ENCODE assay signal across 9 mouse cellular contexts in the genomic region with DNA sequence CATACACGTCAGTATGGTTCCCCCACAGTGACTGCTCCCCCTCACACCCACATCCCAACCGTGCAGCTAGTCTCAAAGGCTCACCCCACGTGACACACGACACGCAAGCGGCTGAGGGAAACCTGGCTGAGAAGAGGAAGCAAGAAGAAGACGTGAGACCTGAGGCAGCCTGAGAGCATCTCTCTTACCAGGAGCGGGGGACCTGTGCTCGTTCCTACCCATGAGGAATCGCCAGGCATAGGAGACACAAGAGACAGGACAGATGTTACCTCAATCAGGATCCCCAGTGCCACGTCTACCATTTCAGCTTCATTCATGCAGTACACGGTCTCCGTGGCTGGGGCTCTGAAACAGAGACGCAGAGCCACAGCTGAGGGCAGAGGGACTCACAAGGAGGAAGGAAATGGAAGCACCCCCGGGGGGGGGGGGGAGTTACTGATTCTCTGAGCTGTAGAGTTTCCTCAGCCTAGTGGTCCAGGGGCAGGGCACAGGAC. TPM values are rescaled to one million over a fixed set of nuclear protein-coding genes. Genes with fewer than 3 reads are reported as not detected.
DNase-seq lines count a peak whose midpoint lies in the region; ATAC-seq lines count a peak whose summit lies in the region.
"Had no signal": no experiment of that assay in that cellular context is flagged by ENCODE, and none has a peak within 500 bp of the region (broad histone marks: within the 10 kb centered on the region; RNA-seq: fewer than 3 reads in every experiment).

No protein-coding gene starts in this region.

- no peaks in the 10 kb centered on the region for H3K9me3 ChIP-seq in midbrain, embryonic 10.5 days (replicated peaks)
- H3K9me3 ChIP-seq in midbrain, embryonic 15.5 days = no peaks in the 10 kb centered on the region
- H3K9me3 ChIP-seq in limb, embryonic 10.5 days (replicated peaks) = no peaks in the 10 kb centered on the region
- H3K9me3 ChIP-seq: embryonic facial prominence, embryonic 12.5 days; limb, embryonic 13.5 days had no signal

- peak; percentile 10 for DNase-seq in midbrain, embryonic 10.5 days (ENCODE audit: low spot score)
- peak; percentile 29 for DNase-seq in limb, embryonic 10.5 days (ENCODE audit: low spot score)
- DNase-seq in spleen, adult 12 weeks (ENCODE audit: low spot score) = peak; percentile 63
- no peak for DNase-seq in yolk sac, embryonic 10.5 days (ENCODE audit: low spot score)
- no peak for DNase-seq in frontal cortex, postnatal 25 days (ENCODE audit: low spot score in 2 of 2)

- WGBS in midbrain, embryonic 10.5 days = 89% methylated on average over 15 of the region's 15 CpGs
- 90% methylated on average over 15 of the region's 15 CpGs for WGBS in midbrain, embryonic 15.5 days
- 87% methylated on average over 15 of the region's 15 CpGs for WGBS in limb, embryonic 10.5 days

- H3K4me2 ChIP-seq in midbrain, embryonic 15.5 days = no peak overlapping the region
- H3K4me2 ChIP-seq: embryonic facial prominence, embryonic 12.5 days; limb, embryonic 13.5 days had no signal

- H3K27ac ChIP-seq in midbrain, embryonic 10.5 days (replicated peaks) = peak overlapping the region; percentile 2; the same call in 1 of the 2 replicates
- no peak overlapping the region for H3K27ac ChIP-seq in midbrain, embryonic 15.5 days
- H3K27ac ChIP-seq in limb, embryonic 10.5 days = 0 out of 2 replicates have a peak overlapping the region, but pooled peaks have one; percentile 19

- H3K27me3 ChIP-seq in midbrain, embryonic 10.5 days (ENCODE audit: low read depth, poor library complexity, severe bottlenecking) = no peaks in the 10 kb centered on the region
- no peaks in the 10 kb centered on the region for H3K27me3 ChIP-seq in midbrain, embryonic 15.5 days (replicated peaks)
- no peaks in the 10 kb centered on the region for H3K27me3 ChIP-seq in limb, embryonic 10.5 days (ENCODE audit: low read depth, poor library complexity, severe bottlenecking)
- H3K27me3 ChIP-seq: embryonic facial prominence, embryonic 12.5 days; limb, embryonic 13.5 days had no signal

- H3K9ac ChIP-seq in midbrain, embryonic 15.5 days = no peak overlapping the region
- H3K9ac ChIP-seq: embryonic facial prominence, embryonic 12.5 days had no signal

- peaks cover 36% of the 10 kb centered on the region for H3K36me3 ChIP-seq in midbrain, embryonic 10.5 days
- H3K36me3 ChIP-seq in midbrain, embryonic 15.5 days (replicated peaks) = 0 out of 2 replicates have a peak, but pooled peaks cover under 1% of the 10 kb centered on the region
- H3K36me3 ChIP-seq in limb, embryonic 10.5 days = peaks cover 38% of the 10 kb centered on the region

- peaks cover 36% of the 10 kb centered on the region for H3K4me1 ChIP-seq in midbrain, embryonic 10.5 days
- peaks cover 18% of the 10 kb centered on the region for H3K4me1 ChIP-seq in midbrain, embryonic 15.5 days
- peaks cover 27% of the 10 kb centered on the region for H3K4me1 ChIP-seq in limb, embryonic 10.5 days

- H3K4me3 ChIP-seq in midbrain, embryonic 10.5 days = no peak overlapping the region
- no peak overlapping the region for H3K4me3 ChIP-seq in midbrain, embryonic 15.5 days
- H3K4me3 ChIP-seq in limb, embryonic 10.5 days = no peak overlapping the region
- H3K4me3 ChIP-seq: embryonic facial prominence, embryonic 12.5 days; limb, embryonic 13.5 days had no signal

- ATAC-seq in midbrain, embryonic 15.5 days (replicated peaks) = no peak
- peak; percentile 30 for ATAC-seq in erythroblast, adult 5-6 weeks (replicated peaks; ENCODE audit: low FRiP score, poor library complexity, severe bottlenecking)

RNA-seq across cellular contexts. Expression of a gene that starts 2.5 kb away (rescaled TPM):
- 17.0 and 17.7 TPM in 2 replicates for polyA plus RNA-seq in midbrain, embryonic 10.5 days (2016; fragmentation: Nextera tagmentation; extraction: Ambion mirVana)
- 10.6 and 11.3 TPM in 2 replicates for polyA plus RNA-seq in midbrain, embryonic 15.5 days (2015; fragmentation: Nextera tagmentation; extraction: Ambion mirVana)
- 4.0 and 8.1 TPM in 2 replicates for total RNA-seq in erythroblast, adult 5-6 weeks (2015; ENCODE audit: low replicate concordance)
- total RNA-seq in erythroblast, adult 5-6 weeks (2017; ENCODE audit: low replicate concordance) = 5.8 and 9.8 TPM in 2 replicates
- 19.6 and 20.1 TPM in 2 replicates for polyA plus RNA-seq in limb, embryonic 10.5 days (2016; fragmentation: Nextera tagmentation; extraction: Ambion mirVana)

RNA-seq across cellular contexts. Expression of a gene that starts 12.4 kb away (rescaled TPM):
- 1.9 and 2.1 TPM in 2 replicates for polyA plus RNA-seq in midbrain, embryonic 10.5 days (2016; fragmentation: Nextera tagmentation; extraction: Ambion mirVana)
- 1.5 and 1.9 TPM in 2 replicates for polyA plus RNA-seq in midbrain, embryonic 15.5 days (2015; fragmentation: Nextera tagmentation; extraction: Ambion mirVana)
- total RNA-seq in erythroblast, adult 5-6 weeks (2015; ENCODE audit: low replicate concordance) = 45.5 and 64.6 TPM in 2 replicates
- 56.7 and 80.9 TPM in 2 replicates for total RNA-seq in erythroblast, adult 5-6 weeks (2017; ENCODE audit: low replicate concordance)
- 2.3 and 2.7 TPM in 2 replicates for polyA plus RNA-seq in limb, embryonic 10.5 days (2016; fragmentation: Nextera tagmentation; extraction: Ambion mirVana)

RNA-seq across cellular contexts. Expression of a gene that starts 35.4 kb away (rescaled TPM):
- 11.4 and 13.0 TPM in 2 replicates for polyA plus RNA-seq in midbrain, embryonic 10.5 days (2016; fragmentation: Nextera tagmentation; extraction: Ambion mirVana)
- polyA plus RNA-seq in midbrain, embryonic 15.5 days (2015; fragmentation: Nextera tagmentation; extraction: Ambion mirVana) = 15.5 and 16.1 TPM in 2 replicates
- 35.7 and 37.4 TPM in 2 replicates for total RNA-seq in erythroblast, adult 5-6 weeks (2015; ENCODE audit: low replicate concordance)
- 53.2 and 72.1 TPM in 2 replicates for total RNA-seq in erythroblast, adult 5-6 weeks (2017; ENCODE audit: low replicate concordance)
- 9.6 and 13.0 TPM in 2 replicates for polyA plus RNA-seq in limb, embryonic 10.5 days (2016; fragmentation: Nextera tagmentation; extraction: Ambion mirVana)

RNA-seq across cellular contexts. Expression of a gene that starts 44.6 kb away (rescaled TPM):
- polyA plus RNA-seq in midbrain, embryonic 10.5 days (2016; fragmentation: Nextera tagmentation; extraction: Ambion mirVana) = not detected in 2 replicates
- not detected in 2 replicates for polyA plus RNA-seq in midbrain, embryonic 15.5 days (2015; fragmentation: Nextera tagmentation; extraction: Ambion mirVana)
- total RNA-seq in erythroblast, adult 5-6 weeks (2015; ENCODE audit: low replicate concordance) = not detected in 2 replicates
- not detected in 2 replicates for total RNA-seq in erythroblast, adult 5-6 weeks (2017; ENCODE audit: low replicate concordance)
- not detected in 2 replicates for polyA plus RNA-seq in limb, embryonic 10.5 days (2016; fragmentation: Nextera tagmentation; extraction: Ambion mirVana)
- polyA plus RNA-seq: embryonic facial prominence, embryonic 12.5 days; limb, embryonic 13.5 days had no signal

Comparison
In these comparisons a context has a peak if more than half of its experiments do, and no peak if none do; other contexts are left out.
1. DNase-seq: peak in midbrain, embryonic 10.5 days (single experiment), limb, embryonic 10.5 days (single experiment) and spleen, adult 12 weeks (single experiment); none in yolk sac, embryonic 10.5 days (single experiment) and frontal cortex, postnatal 25 days (0 of 2).